Mouse (Mus musculus): Measurements from ENCODE around the gene 3110040M04Rik.
"Not testable (repeated sequence)": the region's sequence is repeated elsewhere in the genome, so short reads cannot be mapped to it uniquely, and the experiment has no call there.

Gene 3110040M04Rik

GRCm38 (mm10) chr1:151203818-151204217 lies at the start of gene 3110040M04Rik:
3110040M04Rik (plus strand) TSS chr1:151204121.
- DNase-seq (ENCODE audit: low read depth, low spot score), result not testable (repeated sequence)

GRCm38 (mm10) chr1:151154131-151154530 lies 49.8 kb upstream of the 3110040M04Rik start:
- not testable (repeated sequence) for DNase-seq (ENCODE audit: low read depth, low spot score)

GRCm38 (mm10) chr1:151156129-151156528 lies 47.8 kb upstream of the 3110040M04Rik start:
- no peak for DNase-seq (ENCODE audit: low read depth, low spot score)

GRCm38 (mm10) chr1:151156777-151157632 lies 46.9 kb upstream of the 3110040M04Rik start:
- no peak for DNase-seq (ENCODE audit: low read depth, low spot score)

- peak; percentile 11 for DNase-seq (ENCODE audit: low read depth, low spot score)
These were observed 45.7 kb upstream of the 3110040M04Rik start for GRCm38 (mm10) chr1:151157963-151158856.

GRCm38 (mm10) chr1:151158857-151159510 lies 44.9 kb upstream of the 3110040M04Rik start:
- DNase-seq (ENCODE audit: low read depth, low spot score), result no peak

GRCm38 (mm10) chr1:151166031-151166430 lies 37.9 kb upstream of the 3110040M04Rik start:
- no peak for DNase-seq (ENCODE audit: low read depth, low spot score)

GRCm38 (mm10) chr1:151167297-151168047 lies 36.4 kb upstream of the 3110040M04Rik start:
- no peak for DNase-seq (ENCODE audit: low read depth, low spot score)

GRCm38 (mm10) chr1:151168637-151169036 lies 35.3 kb upstream of the 3110040M04Rik start:
- no peak for DNase-seq (ENCODE audit: low read depth, low spot score)

GRCm38 (mm10) chr1:151171572-151172461 lies 32.1 kb upstream of the 3110040M04Rik start:
- no peak for DNase-seq (ENCODE audit: low read depth, low spot score)

- no peak for DNase-seq (ENCODE audit: low read depth, low spot score)
These were observed 26.6 kb upstream of the 3110040M04Rik start for GRCm38 (mm10) chr1:151177030-151177936.

GRCm38 (mm10) chr1:151177937-151178271 lies 26.0 kb upstream of the 3110040M04Rik start:
- no peak for DNase-seq (ENCODE audit: low read depth, low spot score)

- no peak for DNase-seq (ENCODE audit: low read depth, low spot score)
These were observed 25.3 kb upstream of the 3110040M04Rik start for GRCm38 (mm10) chr1:151178505-151179083.

GRCm38 (mm10) chr1:151180167-151180566 lies 23.8 kb upstream of the 3110040M04Rik start:
- no peak for DNase-seq (ENCODE audit: low read depth, low spot score)

- DNase-seq (ENCODE audit: low read depth, low spot score), result not testable (repeated sequence)
These were observed 21.7 kb upstream of the 3110040M04Rik start, which contains the start of gene Gm47985 for GRCm38 (mm10) chr1:151182266-151182665. Gm47985 (plus strand) TSS chr1:151182537.

GRCm38 (mm10) chr1:151186186-151186585 lies 17.7 kb upstream of the 3110040M04Rik start:
- DNase-seq (ENCODE audit: low read depth, low spot score), result not testable (repeated sequence)

- not testable (repeated sequence) for DNase-seq (ENCODE audit: low read depth, low spot score)
These were observed 17.0 kb upstream of the 3110040M04Rik start for GRCm38 (mm10) chr1:151186879-151187424.

GRCm38 (mm10) chr1:151188469-151188868 lies 15.5 kb upstream of the 3110040M04Rik start:
- no peak for DNase-seq (ENCODE audit: low read depth, low spot score)
